ENCODE assay signal across 25 mouse cellular contexts in genomic region chr1:43210285-43210684, GRCm38 (mm10). TPM values are rescaled to one million over a fixed set of nuclear protein-coding genes. Genes with fewer than 3 reads are reported as not detected.
DNase-seq lines count a peak whose midpoint lies in the region; ATAC-seq and TF ChIP-seq lines count a peak whose summit lies in the region.
"Had no signal": no experiment of that assay in that cellular context is flagged by ENCODE, and none has a peak within 500 bp of the region (broad histone marks: within the 10 kb centered on the region; RNA-seq: fewer than 3 reads in every experiment).

No protein-coding gene starts in this region.

- peak; percentile 77 for ATAC-seq in forebrain, postnatal 0 days
- ATAC-seq in forebrain, embryonic 16.5 days, result no peak
- no peak for ATAC-seq in liver, embryonic 12.5 days
- ATAC-seq: activated CD4-positive, CD25-positive, alpha-beta regulatory T cell, adult 4 months; forebrain, embryonic 14.5 days had no signal

- no peak for TF ChIP-seq CTCF in forebrain, postnatal 0 days (IDR thresholded peaks at IDR 0.05; ENCODE audit: low read depth)

- no peaks in the 10 kb centered on the region for H3K27me3 ChIP-seq in forebrain, postnatal 0 days (ENCODE audit: insufficient read depth, low read length)
- H3K27me3 ChIP-seq in forebrain, embryonic 16.5 days (replicated peaks; ENCODE audit: control insufficient read depth, insufficient read depth, low read length), result no peaks in the 10 kb centered on the region
- no peaks in the 10 kb centered on the region for H3K27me3 ChIP-seq in liver, embryonic 12.5 days (replicated peaks)
- H3K27me3 ChIP-seq: embryonic facial prominence, embryonic 12.5 days; embryonic facial prominence, embryonic 15.5 days; heart, embryonic 13.5 days; hindbrain, embryonic 12.5 days; hindbrain, embryonic 15.5 days had no signal

- DNase-seq in forebrain, postnatal 0 days, result peak; percentile 44
- peak; percentile 26 for DNase-seq in layer of hippocampus, adult 11-12 months (ENCODE audit: low spot score)
- DNase-seq in layer of hippocampus, postnatal 25 days (ENCODE audit: extremely low spot score in 1 of 2, low spot score in 1 of 2), result no peak
- peak; percentile 32 for DNase-seq in right cerebral cortex, adult 18-20 months
- no peak for DNase-seq in right cerebral cortex, postnatal 14 days
- peak; percentile 11 to 20 for DNase-seq in layer of hippocampus, postnatal 14 days (ENCODE audit: low spot score in 2 of 2)
- DNase-seq: adrenal gland, adult 8-10 months; adrenal gland, postnatal 25 days; cerebellum, adult 11 months; cerebellum, adult 2 months; cerebellum, adult 9-11 months; cerebellum, postnatal 25 days; gastrocnemius, postnatal 25 days; heart, adult 2 months had no signal

- no peaks in the 10 kb centered on the region for H3K36me3 ChIP-seq in forebrain, postnatal 0 days (ENCODE audit: insufficient read depth)
- H3K36me3 ChIP-seq in forebrain, embryonic 16.5 days (ENCODE audit: control insufficient read depth, insufficient read depth), result no peaks in the 10 kb centered on the region
- H3K36me3 ChIP-seq in liver, embryonic 12.5 days, result no peaks in the 10 kb centered on the region
- H3K36me3 ChIP-seq: embryonic facial prominence, embryonic 12.5 days; embryonic facial prominence, embryonic 15.5 days; heart, embryonic 10.5 days; heart, embryonic 13.5 days; hindbrain, embryonic 12.5 days; hindbrain, embryonic 15.5 days had no signal

- 77% methylated on average over 9 of the region's 9 CpGs for WGBS in forebrain, postnatal 0 days
- 78% methylated on average over 9 of the region's 9 CpGs for WGBS in forebrain, embryonic 16.5 days
- WGBS in liver, embryonic 12.5 days (ENCODE audit: insufficient replicate concordance), result 62% methylated on average over 9 of the region's 9 CpGs

- no peaks in the 10 kb centered on the region for H3K4me1 ChIP-seq in forebrain, postnatal 0 days (ENCODE audit: insufficient read depth)
- H3K4me1 ChIP-seq in forebrain, embryonic 16.5 days (replicated peaks; ENCODE audit: control insufficient read depth, insufficient read depth, low read length), result no peaks in the 10 kb centered on the region
- H3K4me1 ChIP-seq in liver, embryonic 12.5 days, result no peaks in the 10 kb centered on the region
- H3K4me1 ChIP-seq: embryonic facial prominence, embryonic 12.5 days; embryonic facial prominence, embryonic 15.5 days; hindbrain, embryonic 12.5 days; hindbrain, embryonic 15.5 days had no signal

- H3K4me3 ChIP-seq in forebrain, postnatal 0 days (ENCODE audit: low read depth, low read length), result no peak overlapping the region
- no peak overlapping the region for H3K4me3 ChIP-seq in forebrain, embryonic 16.5 days (replicated peaks; ENCODE audit: low read length)
- no peak overlapping the region for H3K4me3 ChIP-seq in liver, embryonic 12.5 days
- H3K4me3 ChIP-seq: embryonic facial prominence, embryonic 12.5 days; embryonic facial prominence, embryonic 15.5 days; heart, adult 2 months; heart, embryonic 10.5 days; heart, embryonic 13.5 days; hindbrain, embryonic 12.5 days; hindbrain, embryonic 15.5 days had no signal

- no peak overlapping the region for H3K4me2 ChIP-seq in forebrain, postnatal 0 days (ENCODE audit: low read depth)
- no peak overlapping the region for H3K4me2 ChIP-seq in forebrain, embryonic 16.5 days (ENCODE audit: low read length)
- H3K4me2 ChIP-seq in liver, embryonic 12.5 days, result no peak overlapping the region
- H3K4me2 ChIP-seq: embryonic facial prominence, embryonic 12.5 days; embryonic facial prominence, embryonic 15.5 days; heart, embryonic 13.5 days; hindbrain, embryonic 12.5 days; hindbrain, embryonic 15.5 days had no signal

- no peak overlapping the region for H3K27ac ChIP-seq in forebrain, postnatal 0 days (ENCODE audit: low read depth, low read length)
- no peak overlapping the region for H3K27ac ChIP-seq in forebrain, embryonic 16.5 days (ENCODE audit: low read length)
- no peak overlapping the region for H3K27ac ChIP-seq in liver, embryonic 12.5 days
- H3K27ac ChIP-seq: embryonic facial prominence, embryonic 12.5 days; embryonic facial prominence, embryonic 15.5 days; heart, adult 2 months; heart, embryonic 10.5 days; heart, embryonic 13.5 days; hindbrain, embryonic 12.5 days; hindbrain, embryonic 15.5 days had no signal

- H3K9ac ChIP-seq in forebrain, postnatal 0 days, result no peak overlapping the region
- no peak overlapping the region for H3K9ac ChIP-seq in forebrain, embryonic 16.5 days (replicated peaks; ENCODE audit: low read depth, low read length)
- no peak overlapping the region for H3K9ac ChIP-seq in liver, embryonic 12.5 days
- H3K9ac ChIP-seq: embryonic facial prominence, embryonic 12.5 days; embryonic facial prominence, embryonic 15.5 days; heart, embryonic 13.5 days; hindbrain, embryonic 12.5 days; hindbrain, embryonic 15.5 days had no signal

- H3K9me3 ChIP-seq in forebrain, postnatal 0 days (ENCODE audit: low read length), result no peaks in the 10 kb centered on the region
- H3K9me3 ChIP-seq in forebrain, embryonic 16.5 days (ENCODE audit: control insufficient read depth, low read length), result no peaks in the 10 kb centered on the region
- H3K9me3 ChIP-seq in liver, embryonic 12.5 days (replicated peaks), result no peaks in the 10 kb centered on the region
- H3K9me3 ChIP-seq: embryonic facial prominence, embryonic 12.5 days; embryonic facial prominence, embryonic 15.5 days; heart, embryonic 10.5 days; heart, embryonic 13.5 days; hindbrain, embryonic 12.5 days; hindbrain, embryonic 15.5 days had no signal

RNA-seq across cellular contexts. Expression of gene Fhl2, which starts 13.5 kb away (rescaled TPM):
- 32.1 and 33.1 TPM in 2 replicates for total RNA-seq in forebrain, postnatal 0 days (2014; rRNA removed)
- 23.1 and 27.8 TPM in 2 replicates for polyA plus RNA-seq in forebrain, postnatal 0 days (2015; fragmentation: Nextera tagmentation; extraction: Ambion mirVana)
- 16.4 and 17.2 TPM in 2 replicates for polyA plus RNA-seq in forebrain, embryonic 16.5 days (2015; fragmentation: Nextera tagmentation; extraction: Ambion mirVana)
- 10 to 100 TPM; 36.0 to 47.8 TPM for total RNA-seq in layer of hippocampus, postnatal 25 days (2021)
- total RNA-seq in layer of hippocampus, postnatal 14 days (2021), result 10 to 100 TPM; 43.5 to 46.4 TPM
- 5.6 and 6.0 TPM in 2 replicates for polyA plus RNA-seq in liver, embryonic 12.5 days (2016; fragmentation: Nextera tagmentation; extraction: Ambion mirVana)
- total RNA-seq: hematopoietic stem cell, adult 5-6 weeks had no signal

Comparison
In these comparisons a context has a peak if more than half of its experiments do, and no peak if none do; other contexts are left out.
1. DNase-seq: peak in forebrain, postnatal 0 days (single experiment), layer of hippocampus, adult 11-12 months (single experiment), right cerebral cortex, adult 18-20 months (single experiment) and layer of hippocampus, postnatal 14 days (2 of 2); none in layer of hippocampus, postnatal 25 days (0 of 2) and right cerebral cortex, postnatal 14 days (single experiment).